Mouse (Mus musculus) urinary bladder, postnatal 0 days (tissue): ENCODE measurements around the gene Mex3a. TPM values are rescaled to one million over a fixed set of nuclear protein-coding genes. Genes with fewer than 3 reads are reported as not detected.

Experiments used
- microRNA counts: library from miRNA; unstranded; fragments of <30 nt; microRNA quantifications from one replicate; lab custom pipeline; 2016
- microRNA-seq: library from miRNA; unstranded; fragments of <30 nt; microRNA quantifications from one replicate; pipeline ENCODE4, GENCODE M21; 2016
- polyA plus RNA-seq: library from polyadenylated mRNA; unstranded; fragments of >200 nt; fragmentation: Nextera tagmentation; extraction: Ambion mirVana; gene quantifications from 2 replicates; pipeline ENCODE4 v1.2.1, GENCODE M21; 2015

Mex3a gene
- 2.1 TPM in 2 replicates for polyA plus RNA-seq

GRCm38 (mm10) chr3:88532299-88532674 is at the start of gene Mex3a:
Mex3a (plus strand) TSS chr3:88532395.

DNA sequence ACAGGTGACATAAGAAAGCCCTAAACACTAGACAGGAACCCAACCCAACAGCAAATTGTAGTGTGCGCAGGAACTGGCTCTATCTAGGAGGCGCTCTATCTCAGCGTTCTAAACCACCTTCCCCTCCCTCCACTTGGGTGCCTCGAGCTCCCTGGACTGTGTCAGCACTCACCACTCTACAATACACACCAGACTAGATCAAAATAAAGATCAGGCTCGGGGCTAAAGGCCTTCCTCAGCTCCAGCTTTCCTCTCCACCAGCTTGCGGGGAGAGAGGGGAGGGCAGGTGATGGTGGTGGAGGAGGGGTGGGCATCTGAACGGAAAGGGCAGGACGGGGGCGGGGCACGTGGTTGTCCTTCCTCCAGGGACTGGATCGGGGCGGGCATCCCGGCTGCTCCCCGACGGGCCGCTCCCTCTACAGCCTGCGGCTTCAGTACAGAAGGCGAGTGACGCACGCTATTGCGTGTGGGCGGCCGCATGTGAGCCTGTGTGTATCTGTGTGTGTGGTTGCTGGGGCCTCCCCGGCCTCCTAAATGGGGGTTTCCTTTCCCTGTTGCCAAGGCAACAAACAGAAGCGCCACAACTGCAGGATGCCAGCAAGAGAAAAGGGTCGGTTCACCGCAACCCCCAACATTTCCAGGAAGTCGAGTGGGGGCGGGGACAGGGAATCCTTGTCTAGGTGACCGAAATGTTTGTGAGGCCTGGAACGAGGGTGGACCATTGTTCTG is 22.3 kb upstream of the Mex3a start, which contains the start of gene Lmna:
Gene Lmna (minus strand): TSS at position 265 of the 729 bp plus-strand sequence.

GRCm38 (mm10) chr3:88548180-88548917 is 16.2 kb downstream of the Mex3a start, which contains the start of gene Rab25:
Rab25 (minus strand) TSS chr3:88548300.

GRCm38 (mm10) chr3:88552676-88553524 is 20.7 kb downstream of the Mex3a start, which contains the start of gene Lamtor2:
Lamtor2 (minus strand) TSS chr3:88553074.

DNA sequence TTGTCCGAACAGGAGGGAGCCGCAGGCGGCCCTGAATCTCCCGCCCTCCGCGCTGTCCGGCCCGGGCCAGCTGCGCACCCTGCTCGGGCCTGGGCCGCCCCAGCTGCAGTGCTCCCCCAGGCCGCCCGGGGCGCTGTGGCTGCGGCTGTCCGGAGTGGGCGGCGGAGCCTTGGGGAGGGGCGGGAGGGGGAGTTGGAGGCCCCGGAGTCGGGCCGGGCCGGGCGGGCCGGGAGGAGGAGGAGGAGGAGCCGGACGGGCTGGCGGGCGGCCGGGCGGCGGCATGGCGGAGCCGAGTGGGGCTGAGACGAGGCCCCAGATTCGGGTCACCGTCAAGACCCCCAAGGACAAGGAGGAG is 21.3 kb downstream of the Mex3a start, which contains the start of gene Ubqln4:
Gene Ubqln4 (plus strand): TSS at position 234 of the 355 bp plus-strand sequence.

DNA sequence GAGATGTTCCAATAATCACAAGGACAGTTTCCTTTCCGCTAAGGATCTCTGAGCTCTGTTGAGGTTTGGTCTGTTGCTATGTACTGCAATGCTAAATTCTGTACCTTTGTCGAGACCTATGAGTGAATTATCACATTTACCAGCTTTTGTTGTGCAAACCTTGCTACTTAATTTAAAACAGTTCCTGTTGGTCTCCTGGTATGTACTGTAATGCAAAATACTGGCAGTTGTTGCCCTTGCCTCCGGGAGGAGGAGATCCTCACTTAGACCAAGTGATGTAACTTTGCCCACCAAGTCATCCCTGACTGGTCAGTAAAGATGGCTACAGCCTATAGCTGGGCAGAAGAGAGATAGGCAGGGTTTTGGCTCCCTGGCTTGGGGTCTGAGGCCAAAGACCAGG is 43.3 kb downstream of the Mex3a start, which contains the start of gene Ssr2:
Gene Ssr2 (plus strand): TSS at position 337 of the 400 bp plus-strand sequence.

MicroRNAs encoded within 50 kb of the gene (microRNA counts, 519-probe panel; counts per million panel counts)
- microRNA mmu-miR-1905 (lab: Ali Mortazavi, UCI), result not detected

Small RNA genes within 50 kb of the gene (microRNA-seq; reads per million reads assigned to microRNA genes)
- not detected for gene Mir1905

Other genes with a start within 250 kb of the Mex3a start
- gene Gm38392, start 245.2 kb upstream of the Mex3a start, polyA plus RNA-seq, result 0.20 and 0.99 TPM in 2 replicates
- 9.2 and 10.0 TPM in 2 replicates for gene Tsacc, start 235.4 kb upstream of the Mex3a start, polyA plus RNA-seq
- 308 and 322 TPM in 2 replicates for gene Cct3, start 235.3 kb upstream of the Mex3a start, polyA plus RNA-seq
- gene Glmp, start 207.4 kb upstream of the Mex3a start, polyA plus RNA-seq, result 157 and 169 TPM in 2 replicates
- gene Tmem79, start 196.2 kb upstream of the Mex3a start, polyA plus RNA-seq, result 29.9 and 30.1 TPM in 2 replicates
- gene Smg5, start 196.1 kb upstream of the Mex3a start, polyA plus RNA-seq, result 25.6 and 28.1 TPM in 2 replicates
- gene Paqr6, start 167.8 kb upstream of the Mex3a start, polyA plus RNA-seq, result 45.2 and 47.2 TPM in 2 replicates
- gene Bglap3, start 159.7 kb upstream of the Mex3a start, polyA plus RNA-seq, result 1.2 and 1.5 TPM in 2 replicates
- gene Bglap2, start 153.7 kb upstream of the Mex3a start, polyA plus RNA-seq, result 4.9 and 8.9 TPM in 2 replicates
- 0.49 TPM in 1 of 2 replicates, not detected in the other for gene Bglap, start 147.9 kb upstream of the Mex3a start, polyA plus RNA-seq
- gene Pmf1, start 122.1 kb upstream of the Mex3a start, polyA plus RNA-seq, result 45.0 and 46.8 TPM in 2 replicates
- gene Slc25a44, start 107.3 kb upstream of the Mex3a start, polyA plus RNA-seq, result 10.1 TPM in 2 replicates
- 17.7 and 20.0 TPM in 2 replicates for gene Sema4a, start 71.2 kb upstream of the Mex3a start, polyA plus RNA-seq
- gene Lmna, start 22.4 kb upstream of the Mex3a start, polyA plus RNA-seq, result 294 and 327 TPM in 2 replicates
- gene Rab25, start 15.9 kb downstream of the Mex3a start, polyA plus RNA-seq, result 90.9 and 91.9 TPM in 2 replicates
- 127 and 138 TPM in 2 replicates for gene Lamtor2, start 20.7 kb downstream of the Mex3a start, polyA plus RNA-seq
- 14.4 and 16.4 TPM in 2 replicates for gene Ubqln4, start 21.4 kb downstream of the Mex3a start, polyA plus RNA-seq
- 191 and 192 TPM in 2 replicates for gene Ssr2, start 43.5 kb downstream of the Mex3a start, polyA plus RNA-seq
- 30.4 and 30.5 TPM in 2 replicates for gene Arhgef2, start 73.6 kb downstream of the Mex3a start, polyA plus RNA-seq
- not detected in 2 replicates for gene Rxfp4, start 120.7 kb downstream of the Mex3a start, polyA plus RNA-seq
- gene Khdc4, start 153.4 kb downstream of the Mex3a start, polyA plus RNA-seq, result 36.9 and 43.8 TPM in 2 replicates
- 71.1 and 85.1 TPM in 2 replicates for gene Rit1, start 184.4 kb downstream of the Mex3a start, polyA plus RNA-seq
- 3.7 and 4.0 TPM in 2 replicates for gene Syt11, start 242.8 kb downstream of the Mex3a start, polyA plus RNA-seq